Mouse (Mus musculus): ENCODE data around the gene Sec24b.
A peak's percentile ranks its signal among the peaks of the same experiment; 100 is the strongest.

Sec24b gene

GRCm38 (mm10) chr3:129978716-129979115 lies 82.6 kb downstream of the Sec24b start:
- DNase-seq (ENCODE audit: low spot score) = no peak

- DNase-seq (ENCODE audit: low spot score) = no peak
Observed at GRCm38 (mm10) chr3:129976317-129976716, 85.0 kb downstream of the Sec24b start.

- DNase-seq (ENCODE audit: low spot score) = no peak
Observed at GRCm38 (mm10) chr3:129970529-129971515, 90.5 kb downstream of the Sec24b start.

GRCm38 (mm10) chr3:129969432-129970395 lies 91.6 kb downstream of the Sec24b start, which contains the start of gene Mcub:
TSS of gene Mcub (minus strand) at chr3:129970206.
- peak; percentile 65 for DNase-seq (ENCODE audit: low spot score)

- DNase-seq (ENCODE audit: low spot score) = no peak
Observed at GRCm38 (mm10) chr3:129969031-129969430, 92.3 kb downstream of the Sec24b start.

GRCm38 (mm10) chr3:129967874-129968273 lies 93.5 kb downstream of the Sec24b start:
- DNase-seq (ENCODE audit: low spot score) = no peak

- no peak for DNase-seq (ENCODE audit: low spot score)
Observed at GRCm38 (mm10) chr3:129964681-129965080, 96.7 kb downstream of the Sec24b start.

GRCm38 (mm10) chr3:129962533-129962932 lies 98.8 kb downstream of the Sec24b start:
- DNase-seq (ENCODE audit: low spot score) = no peak

- no peak for DNase-seq (ENCODE audit: low spot score)
Observed at GRCm38 (mm10) chr3:129953296-129953695, 108.1 kb downstream of the Sec24b start.

- no peak for DNase-seq (ENCODE audit: low spot score)
Observed at GRCm38 (mm10) chr3:129949158-129949773, 112.1 kb downstream of the Sec24b start.

- DNase-seq (ENCODE audit: low spot score) = no peak
Observed at GRCm38 (mm10) chr3:129948359-129948758, 113.0 kb downstream of the Sec24b start.

GRCm38 (mm10) chr3:129946217-129946914 lies 115.0 kb downstream of the Sec24b start:
- no peak for DNase-seq (ENCODE audit: low spot score)

GRCm38 (mm10) chr3:129943813-129944212 lies 117.5 kb downstream of the Sec24b start:
- no peak for DNase-seq (ENCODE audit: low spot score)

- DNase-seq (ENCODE audit: low spot score) = no peak
Observed at GRCm38 (mm10) chr3:129941291-129941690, 120.1 kb downstream of the Sec24b start.

GRCm38 (mm10) chr3:129940780-129941179 lies 120.6 kb downstream of the Sec24b start:
- no peak for DNase-seq (ENCODE audit: low spot score)

- no peak for DNase-seq (ENCODE audit: low spot score)
Observed at GRCm38 (mm10) chr3:129939058-129939457, 122.3 kb downstream of the Sec24b start.

GRCm38 (mm10) chr3:129937848-129938247 lies 123.5 kb downstream of the Sec24b start:
- DNase-seq (ENCODE audit: low spot score) = no peak

GRCm38 (mm10) chr3:129936561-129936960 lies 124.8 kb downstream of the Sec24b start:
- no peak for DNase-seq (ENCODE audit: low spot score)

Measured in T-cell, adult 2 months (primary cell).